Mouse (Mus musculus): ENCODE data around the gene Aldh3b1. TPM values are rescaled to one million over a fixed set of nuclear protein-coding genes. Genes with fewer than 3 reads are reported as not detected.

The Aldh3b1 gene
- total RNA-seq, 1 experiment, result 0.76 TPM

DNA sequence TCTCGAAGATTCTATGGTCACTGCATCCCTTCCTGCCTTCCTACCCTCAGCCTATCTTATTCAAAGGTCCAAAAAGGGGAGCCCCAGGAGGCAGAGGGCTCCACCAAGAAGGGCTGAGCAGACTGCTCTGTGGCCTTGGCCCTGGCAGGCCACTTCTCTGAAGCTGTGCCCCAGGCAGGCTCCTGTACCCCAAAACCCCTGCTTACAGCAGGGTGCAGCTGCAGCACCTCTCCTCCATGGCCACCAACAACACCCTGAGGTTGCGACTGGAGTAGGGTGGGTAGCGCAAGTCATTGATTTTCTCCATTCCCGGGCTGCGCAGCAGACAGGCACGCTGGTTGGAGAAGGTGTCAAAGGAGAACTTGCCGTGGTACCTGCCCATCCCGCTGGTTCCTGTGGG lies 15.9 kb downstream of the Aldh3b1 start:
- H3K27ac ChIP-seq (ENCODE audit: insufficient read depth, low read depth, low read length, poor library complexity, severe bottlenecking), result 0 out of 2 replicates have a peak overlapping the region, but pooled peaks have one; percentile 2
- TF ChIP-seq MAFK (IDR thresholded peaks at IDR 0.05; ENCODE audit: insufficient read depth, low read depth, low read length), result no peak
- TF ChIP-seq ZC3H11A (IDR thresholded peaks at IDR 0.05; ENCODE audit: borderline replicate concordance, low read depth, low read length), result no peak
- TF ChIP-seq ZNF384 (IDR thresholded peaks at IDR 0.05; ENCODE audit: low read depth, low read length), result no peak
- H3K4me3 ChIP-seq (ENCODE audit: insufficient read depth in 1 of 2, low read depth in 1 of 2, low read length in 2 of 2, poor library complexity in 1 of 2, severe bottlenecking in 1 of 2), result peak overlapping the region; percentile 76 to 78
- in situ Hi-C loops (cut with MboI; ENCODE audit: low sequenced_read_pairs in 2 of 2, unreplicated experiment in 2 of 2), result no loop called here
- H3K36me3 ChIP-seq (ENCODE audit: control insufficient read depth, insufficient read depth, low read length, poor library complexity, severe bottlenecking), result peaks cover 13% of the 10 kb centered on the region
- DNase-seq (ENCODE audit: low read depth, low spot score), result no peak
- H3K9ac ChIP-seq (ENCODE audit: insufficient read depth, low read depth, low read length, poor library complexity, severe bottlenecking), result peak overlapping the region; percentile 82
- no peaks in the 10 kb centered on the region for H3K9me3 ChIP-seq (ENCODE audit: control insufficient read depth, insufficient read depth, low read depth, low read length)
- H3K4me1 ChIP-seq (ENCODE audit: control insufficient read depth in 2 of 2, insufficient read depth in 2 of 2, low read length in 2 of 2, poor library complexity in 1 of 2), result peaks cover 0 to 4% of the 10 kb centered on the region in 2 experiments; a peak in 1 of 4 replicates

- peak within 1 kb of the TSS; percentile 93 for H3K9ac ChIP-seq (ENCODE audit: insufficient read depth, low read depth, low read length, poor library complexity, severe bottlenecking)
- TF ChIP-seq MAFK (IDR thresholded peaks at IDR 0.05; ENCODE audit: insufficient read depth, low read depth, low read length) (no peak), ZC3H11A (IDR thresholded peaks at IDR 0.05; ENCODE audit: borderline replicate concordance, low read depth, low read length) (0 out of 2 replicates have a peak, but pooled peaks have one; percentile 2), ZNF384 (IDR thresholded peaks at IDR 0.05; ENCODE audit: low read depth, low read length) (no peak), CHD2 (IDR thresholded peaks at IDR 0.05; ENCODE audit: low read depth, low read length) (peak; percentile 81), HCFC1 (IDR thresholded peaks at IDR 0.05; ENCODE audit: borderline replicate concordance, insufficient read depth, low read length) (peak; percentile 65; the same call in 1 of the 2 replicates)
- peak; percentile 95 for DNase-seq (ENCODE audit: low read depth, low spot score)
- H3K9me3 ChIP-seq (ENCODE audit: control insufficient read depth, insufficient read depth, low read depth, low read length), result no peaks in the 10 kb centered on the region
- H3K36me3 ChIP-seq (ENCODE audit: control insufficient read depth, insufficient read depth, low read length, poor library complexity, severe bottlenecking), result peaks cover 18% of the 10 kb centered on the region
- in situ Hi-C loops (cut with MboI; ENCODE audit: low sequenced_read_pairs in 2 of 2, unreplicated experiment in 2 of 2), result no loop called here
- peak within 1 kb of the TSS; percentile 90 for H3K27ac ChIP-seq (ENCODE audit: insufficient read depth, low read depth, low read length, poor library complexity, severe bottlenecking)
- H3K4me1 ChIP-seq (ENCODE audit: control insufficient read depth in 2 of 2, insufficient read depth in 2 of 2, low read length in 2 of 2, poor library complexity in 1 of 2), result peaks cover 0 to 8% of the 10 kb centered on the region in 2 experiments; a peak in 1 of 4 replicates
- H3K4me3 ChIP-seq (ENCODE audit: insufficient read depth in 1 of 2, low read depth in 1 of 2, low read length in 2 of 2, poor library complexity in 1 of 2, severe bottlenecking in 1 of 2), result peak within 1 kb of the TSS; percentile 84 to 96
These were observed 17.0 kb downstream of the Aldh3b1 start, which contains the start of gene Ndufs8 for GRCm38 (mm10) chr19:3912337-3913204. TSS of gene Ndufs8 (minus strand) at chr19:3912774.

DNA sequence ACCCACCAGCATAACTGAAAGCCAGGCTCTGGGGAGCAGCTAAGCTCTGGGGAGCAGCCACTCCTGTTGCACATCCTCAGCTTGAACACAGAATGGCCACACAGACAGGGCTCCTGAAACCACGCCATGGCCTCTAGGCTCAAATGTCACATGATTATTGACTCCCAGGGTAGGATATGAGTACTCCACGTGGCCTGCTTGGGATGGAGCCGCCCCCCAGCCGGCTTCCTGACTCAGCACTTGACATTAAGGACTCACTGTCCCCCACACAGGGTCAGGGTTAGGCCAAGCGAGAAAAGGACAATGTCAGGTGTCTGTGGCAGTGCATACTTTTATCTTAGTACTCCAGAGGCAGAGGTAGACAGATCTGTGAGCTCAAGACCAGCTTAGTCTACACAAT lies 19.4 kb downstream of the Aldh3b1 start:
- peaks cover 0 to 21% of the 10 kb centered on the region in 2 experiments; a peak in 2 of 4 replicates for H3K4me1 ChIP-seq (ENCODE audit: control insufficient read depth in 2 of 2, insufficient read depth in 2 of 2, low read length in 2 of 2, poor library complexity in 1 of 2)
- in situ Hi-C loops (cut with MboI; ENCODE audit: low sequenced_read_pairs in 2 of 2, unreplicated experiment in 2 of 2), result no loop called here
- DNase-seq (ENCODE audit: low read depth, low spot score), result no peak
- no peaks in the 10 kb centered on the region for H3K9me3 ChIP-seq (ENCODE audit: control insufficient read depth, insufficient read depth, low read depth, low read length)
- TF ChIP-seq ZNF384 (IDR thresholded peaks at IDR 0.05; ENCODE audit: low read depth, low read length) (no peak), ZC3H11A (IDR thresholded peaks at IDR 0.05; ENCODE audit: borderline replicate concordance, low read depth, low read length) (no peak), MAFK (IDR thresholded peaks at IDR 0.05; ENCODE audit: insufficient read depth, low read depth, low read length) (no peak), CHD2 (IDR thresholded peaks at IDR 0.05; ENCODE audit: low read depth, low read length) (no peak), HCFC1 (IDR thresholded peaks at IDR 0.05; ENCODE audit: borderline replicate concordance, insufficient read depth, low read length) (no peak)
- peaks cover 18% of the 10 kb centered on the region for H3K36me3 ChIP-seq (ENCODE audit: control insufficient read depth, insufficient read depth, low read length, poor library complexity, severe bottlenecking)
- H3K4me3 ChIP-seq (ENCODE audit: insufficient read depth in 1 of 2, low read depth in 1 of 2, low read length in 2 of 2, poor library complexity in 1 of 2, severe bottlenecking in 1 of 2), result no peak overlapping the region
- no peak overlapping the region for H3K9ac ChIP-seq (ENCODE audit: insufficient read depth, low read depth, low read length, poor library complexity, severe bottlenecking)
- H3K27ac ChIP-seq (ENCODE audit: insufficient read depth, low read depth, low read length, poor library complexity, severe bottlenecking), result no peak overlapping the region

- Histone ChIP-seq H3K27ac (ENCODE audit: insufficient read depth, low read depth, low read length, poor library complexity, severe bottlenecking) (no peak overlapping the region), H3K9ac (ENCODE audit: insufficient read depth, low read depth, low read length, poor library complexity, severe bottlenecking) (no peak overlapping the region), H3K36me3 (ENCODE audit: control insufficient read depth, insufficient read depth, low read length, poor library complexity, severe bottlenecking) (peaks cover 18% of the 10 kb centered on the region), H3K4me1 (ENCODE audit: control insufficient read depth in 2 of 2, insufficient read depth in 2 of 2, low read length in 2 of 2, poor library complexity in 1 of 2) (peaks cover 0 to 35% of the 10 kb centered on the region in 2 experiments; a peak in 3 of 4 replicates), H3K4me3 (ENCODE audit: insufficient read depth in 1 of 2, low read depth in 1 of 2, low read length in 2 of 2, poor library complexity in 1 of 2, severe bottlenecking in 1 of 2) (no peak overlapping the region), H3K9me3 (ENCODE audit: control insufficient read depth, insufficient read depth, low read depth, low read length) (no peaks in the 10 kb centered on the region)
- in situ Hi-C loops (cut with MboI; ENCODE audit: low sequenced_read_pairs in 2 of 2, unreplicated experiment in 2 of 2), result no loop called here
- TF ChIP-seq MAFK (IDR thresholded peaks at IDR 0.05; ENCODE audit: insufficient read depth, low read depth, low read length) (no peak), HCFC1 (IDR thresholded peaks at IDR 0.05; ENCODE audit: borderline replicate concordance, insufficient read depth, low read length) (no peak), ZNF384 (IDR thresholded peaks at IDR 0.05; ENCODE audit: low read depth, low read length) (no peak), CHD2 (IDR thresholded peaks at IDR 0.05; ENCODE audit: low read depth, low read length) (no peak), ZC3H11A (IDR thresholded peaks at IDR 0.05; ENCODE audit: borderline replicate concordance, low read depth, low read length) (no peak)
- no peak for DNase-seq (ENCODE audit: low read depth, low spot score)
These were observed 21.5 kb downstream of the Aldh3b1 start for GRCm38 (mm10) chr19:3907876-3908660.

Data from ES-E14 (cell line).